Mouse (Mus musculus) neural tube, embryonic 13.5 days (tissue): ENCODE measurements at regions not wholly inside any gene's neighbourhood (a gene's known extent, or its start where the extent isn't known, plus 50 kb on each side); places are given as distances from the start of the nearest gene placed in this dataset.

Experiments
- ATAC-seq: fragments of 200-750 bp; cut with Nextera tagmentation; 2 replicates; pipeline ENCODE4 v1.8.0; 2017; ENCODE audit warnings: low read depth, mild to moderate bottlenecking, moderate TSS enrichment, moderate library complexity
- H3K27ac ChIP-seq: fragments of 300-500 bp; sonication (generic); replicated peaks from 2 replicates; pipeline ENCODE4 v1.5.1; 2015; ENCODE audit warnings: moderate library complexity, mild to moderate bottlenecking, inconsistent platforms
- H3K27me3 ChIP-seq: fragments of 300-500 bp; sonication (generic); 2 replicates; pipeline ENCODE4 v1.6.1; 2015; ENCODE audit warnings: mild to moderate bottlenecking, inconsistent platforms
- H3K36me3 ChIP-seq: fragments of 300-500 bp; sonication (generic); 2 replicates; pipeline ENCODE4 v1.6.1; 2015; ENCODE audit warnings: mild to moderate bottlenecking, inconsistent platforms
- H3K4me1 ChIP-seq: fragments of 300-500 bp; sonication (generic); replicated peaks from 2 replicates; pipeline ENCODE4 v1.6.1; 2015; ENCODE audit warnings: inconsistent platforms
- H3K4me2 ChIP-seq: fragments of 300-500 bp; sonication (generic); 2 replicates; pipeline ENCODE4 v1.6.1; 2015; ENCODE audit warnings: inconsistent platforms, mild to moderate bottlenecking, moderate library complexity
- H3K4me3 ChIP-seq: fragments of 300-500 bp; sonication (generic); 2 replicates; pipeline ENCODE4 v1.5.1; 2015; ENCODE audit warnings: mild to moderate bottlenecking, inconsistent platforms
- H3K9ac ChIP-seq: fragments of 300-500 bp; sonication (generic); 2 replicates; pipeline ENCODE4 v1.6.1; 2015; ENCODE audit warnings: moderate library complexity, mild to moderate bottlenecking, inconsistent platforms
- H3K9me3 ChIP-seq: fragments of 300-500 bp; sonication (generic); 2 replicates; pipeline ENCODE4 v1.6.1; 2016; ENCODE audit warnings: inconsistent platforms
- WGBS: fragments of 180-500 bp; shearing (Covaris S2); methylation state at CpG from one replicate; pipeline ENCODE4 v1.1.7; 2015; 5-methylcytosine and 5-hydroxymethylcytosine counted together

DNA sequence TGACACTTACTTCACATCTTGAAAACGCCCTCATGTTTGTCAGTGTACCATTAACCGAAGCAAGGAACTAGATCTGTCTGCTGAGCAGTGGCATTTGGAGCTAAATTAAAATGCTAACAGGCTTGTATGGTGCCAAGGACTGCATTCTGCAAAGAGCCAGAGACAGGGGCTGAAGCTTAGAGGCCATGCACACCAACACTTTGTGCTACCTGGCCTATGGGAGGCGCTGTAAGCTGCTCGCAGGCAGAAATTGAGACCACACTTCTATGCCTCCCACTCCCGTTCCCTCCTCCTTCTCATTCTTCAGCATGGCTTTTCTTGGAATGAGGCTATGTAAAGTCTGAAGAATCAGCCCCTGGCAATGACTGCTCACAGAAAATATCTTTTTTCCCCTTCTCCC, 476.2 kb downstream of the Tox3 start:
- H3K9me3 ChIP-seq: no peaks in the 10 kb centered on the region
- H3K36me3 ChIP-seq: no peaks in the 10 kb centered on the region
- H3K27ac ChIP-seq: no peak overlapping the region
- H3K4me1 ChIP-seq: peaks cover 7% of the 10 kb centered on the region; the same call in 1 of the 2 replicates
- H3K27me3 ChIP-seq: no peaks in the 10 kb centered on the region
- WGBS: 80% methylated on average over 5 of the region's 5 CpGs
- ATAC-seq: no peak
- H3K4me3 ChIP-seq: no peak overlapping the region
- no peak overlapping the region for H3K9ac ChIP-seq
- H3K4me2 ChIP-seq: no peak overlapping the region

DNA sequence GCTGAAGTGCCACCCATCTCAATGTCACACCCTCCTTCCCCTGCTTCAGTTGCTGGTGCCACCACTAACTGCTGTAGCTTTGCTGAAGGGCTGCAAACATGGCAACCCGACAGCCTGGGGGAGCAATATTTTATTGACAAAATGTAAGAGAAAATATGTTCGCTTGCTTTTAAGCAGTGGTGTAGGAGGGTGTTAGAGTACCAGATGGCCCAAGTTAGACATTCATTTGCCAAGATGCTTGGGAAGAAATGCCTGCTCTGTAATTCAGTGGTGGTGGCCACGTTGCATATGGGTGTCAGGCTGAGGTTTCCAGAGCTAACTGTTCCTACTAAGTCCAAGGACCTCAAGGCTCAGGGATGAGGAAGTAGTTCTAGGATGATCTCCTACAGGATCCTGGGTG, 488.3 kb downstream of the Tox3 start:
- Histone ChIP-seq H3K4me2 (no peak overlapping the region), H3K27ac (no peak overlapping the region)
- ATAC-seq: no peak

GRCm38 (mm10) chr8:89858706-89859385, 489.3 kb downstream of the Tox3 start:
- Histone ChIP-seq H3K27ac (no peak overlapping the region), H3K9ac (no peak overlapping the region), H3K27me3 (no peaks in the 10 kb centered on the region), H3K4me2 (no peak overlapping the region), H3K4me1 (peaks cover 5% of the 10 kb centered on the region; the same call in 1 of the 2 replicates), H3K9me3 (no peaks in the 10 kb centered on the region), H3K4me3 (no peak overlapping the region), H3K36me3 (no peaks in the 10 kb centered on the region)
- ATAC-seq: no peak
- WGBS: 72% methylated on average over 7 of the region's 7 CpGs

More for the DNA sequence above, 488.3 kb downstream of the Tox3 start:
- WGBS: 84% methylated on average over 3 of the region's 3 CpGs
- no peaks in the 10 kb centered on the region for H3K27me3 ChIP-seq
- peaks cover 11% of the 10 kb centered on the region; the same call in 1 of the 2 replicates for H3K4me1 ChIP-seq
- no peak overlapping the region for H3K4me3 ChIP-seq
- no peaks in the 10 kb centered on the region for H3K9me3 ChIP-seq
- no peak overlapping the region for H3K9ac ChIP-seq
- H3K36me3 ChIP-seq: no peaks in the 10 kb centered on the region

DNA sequence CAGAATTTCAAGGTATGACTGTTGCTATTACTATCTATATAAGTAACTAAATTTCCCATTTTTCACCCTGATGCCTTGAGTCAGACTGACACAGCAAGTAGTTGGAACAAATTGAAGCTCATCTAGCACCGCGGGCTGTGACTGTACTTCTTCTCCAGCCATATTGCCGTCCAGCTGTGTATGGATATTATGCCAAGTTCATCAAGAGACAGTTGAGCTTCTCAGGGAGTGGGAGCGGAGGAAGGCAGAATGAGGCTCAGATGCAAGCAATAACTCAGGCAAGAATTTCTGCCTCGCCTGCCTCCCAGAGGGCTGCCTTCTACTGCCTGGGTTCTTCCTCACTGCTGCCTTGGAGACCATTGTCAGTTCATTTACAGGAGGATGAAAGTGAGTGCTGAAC, 492.6 kb downstream of the Tox3 start:
- no peaks in the 10 kb centered on the region for H3K36me3 ChIP-seq
- ATAC-seq: no peak
- H3K4me1 ChIP-seq: peaks cover 5% of the 10 kb centered on the region; the same call in 1 of the 2 replicates
- no peak overlapping the region for H3K4me3 ChIP-seq
- H3K9me3 ChIP-seq: no peaks in the 10 kb centered on the region
- WGBS: 62% methylated on average over 5 of the region's 5 CpGs
- no peak overlapping the region for H3K27ac ChIP-seq
- H3K27me3 ChIP-seq: no peaks in the 10 kb centered on the region
- H3K4me2 ChIP-seq: no peak overlapping the region
- no peak overlapping the region for H3K9ac ChIP-seq

- Histone ChIP-seq H3K36me3 (no peaks in the 10 kb centered on the region), H3K27me3 (no peaks in the 10 kb centered on the region), H3K9ac (peak overlapping the region; percentile 45; the same call in 1 of the 2 replicates), H3K9me3 (no peaks in the 10 kb centered on the region), H3K4me2 (no peak overlapping the region), H3K27ac (peak overlapping the region; percentile 81), H3K4me1 (peaks cover 9% of the 10 kb centered on the region), H3K4me3 (no peak overlapping the region)
- peak; percentile 96 for ATAC-seq
- WGBS: 33% methylated on average over 3 of the region's 3 CpGs
Measured at GRCm38 (mm10) chr8:89850209-89850796, 497.8 kb downstream of the Tox3 start.

GRCm38 (mm10) chr8:89849416-89850208, 498.5 kb downstream of the Tox3 start:
- Histone ChIP-seq H3K27ac (peak overlapping the region; percentile 81), H3K9me3 (no peaks in the 10 kb centered on the region), H3K9ac (no peak overlapping the region; the same call in 1 of the 2 replicates), H3K27me3 (no peaks in the 10 kb centered on the region), H3K4me3 (no peak overlapping the region), H3K4me2 (no peak overlapping the region), H3K36me3 (no peaks in the 10 kb centered on the region), H3K4me1 (peaks cover 9% of the 10 kb centered on the region)
- ATAC-seq: peak; percentile 89
- WGBS: 58% methylated on average over 7 of the region's 7 CpGs

GRCm38 (mm10) chr8:89838494-89838893, 509.6 kb downstream of the Tox3 start:
- Histone ChIP-seq H3K27ac (no peak overlapping the region), H3K4me3 (no peak overlapping the region), H3K4me1 (no peaks in the 10 kb centered on the region), H3K4me2 (no peak overlapping the region), H3K27me3 (no peaks in the 10 kb centered on the region), H3K36me3 (no peaks in the 10 kb centered on the region), H3K9ac (no peak overlapping the region), H3K9me3 (no peaks in the 10 kb centered on the region)
- no peak for ATAC-seq
- WGBS: 77% methylated on average over 5 of the region's 5 CpGs

GRCm38 (mm10) chr8:89833715-89834114, 514.4 kb downstream of the Tox3 start:
- no peaks in the 10 kb centered on the region for H3K36me3 ChIP-seq
- no peaks in the 10 kb centered on the region for H3K27me3 ChIP-seq
- ATAC-seq: no peak
- H3K4me1 ChIP-seq: no peaks in the 10 kb centered on the region
- H3K27ac ChIP-seq: no peak overlapping the region
- H3K4me3 ChIP-seq: no peak overlapping the region
- WGBS: 74% methylated on average over 4 of the region's 4 CpGs
- no peaks in the 10 kb centered on the region for H3K9me3 ChIP-seq
- H3K9ac ChIP-seq: no peak overlapping the region
- H3K4me2 ChIP-seq: no peak overlapping the region

DNA sequence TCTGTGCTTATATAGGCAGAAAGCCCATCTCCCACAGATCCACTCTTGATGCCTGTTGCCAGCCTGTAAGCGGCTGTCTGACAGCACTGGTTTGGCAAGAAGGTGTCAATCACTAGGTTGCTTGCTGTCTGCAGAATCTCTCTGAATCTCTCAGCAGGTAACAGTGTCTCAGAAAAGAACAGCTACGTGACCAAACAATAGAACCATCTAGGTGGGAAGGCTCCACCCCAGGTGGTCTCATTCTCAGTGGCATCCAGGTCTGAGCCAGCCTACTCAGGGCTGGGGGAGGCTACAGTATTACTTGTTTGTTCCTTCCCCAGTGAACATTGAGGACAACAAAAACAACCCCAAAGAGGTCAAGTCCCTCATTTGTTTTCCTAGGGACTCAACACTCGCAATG, 523.6 kb downstream of the Tox3 start:
- H3K27me3 ChIP-seq: no peaks in the 10 kb centered on the region
- H3K4me3 ChIP-seq: no peak overlapping the region

DNA sequence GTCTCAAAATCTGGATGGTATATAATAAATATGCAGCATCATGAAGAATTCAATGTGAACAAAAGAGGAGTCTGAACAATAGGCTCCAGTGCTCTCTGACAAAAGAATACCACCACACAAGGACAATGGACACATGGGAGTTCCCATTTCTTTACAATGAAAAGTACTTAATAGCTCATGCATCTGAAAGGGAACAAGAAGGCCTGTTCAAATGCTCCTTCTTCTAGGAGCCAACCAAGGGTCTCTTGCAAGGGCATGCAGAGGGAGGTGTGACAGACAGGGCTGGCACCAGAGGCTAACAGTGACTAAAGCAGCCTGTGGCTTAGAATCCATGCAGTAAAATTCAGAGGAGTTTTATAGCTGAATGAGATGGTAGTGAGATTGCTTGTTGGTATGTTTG, 524.5 kb downstream of the Tox3 start:
- no peak overlapping the region for H3K9ac ChIP-seq
- H3K27me3 ChIP-seq: no peaks in the 10 kb centered on the region
- peaks cover 5% of the 10 kb centered on the region; the same call in 1 of the 2 replicates for H3K4me1 ChIP-seq
- no peak overlapping the region for H3K4me2 ChIP-seq
- no peak overlapping the region for H3K4me3 ChIP-seq
- 0 out of 2 replicates have a peak, but pooled peaks cover 3% of the 10 kb centered on the region for H3K9me3 ChIP-seq
- ATAC-seq: no peak
- H3K36me3 ChIP-seq: no peaks in the 10 kb centered on the region
- H3K27ac ChIP-seq: no peak overlapping the region

More for the DNA sequence above, 523.6 kb downstream of the Tox3 start:
- peaks cover 5% of the 10 kb centered on the region; the same call in 1 of the 2 replicates for H3K4me1 ChIP-seq
- no peak overlapping the region for H3K4me2 ChIP-seq
- H3K9me3 ChIP-seq: 0 out of 2 replicates have a peak, but pooled peaks cover 3% of the 10 kb centered on the region
- no peak overlapping the region for H3K27ac ChIP-seq
- H3K36me3 ChIP-seq: no peaks in the 10 kb centered on the region
- ATAC-seq: no peak
- 27% methylated on average over 3 of the region's 3 CpGs for WGBS
- H3K9ac ChIP-seq: no peak overlapping the region

- Histone ChIP-seq H3K27me3 (no peaks in the 10 kb centered on the region), H3K9ac (no peak overlapping the region), H3K4me1 (no peaks in the 10 kb centered on the region), H3K27ac (no peak overlapping the region), H3K36me3 (no peaks in the 10 kb centered on the region), H3K4me3 (no peak overlapping the region), H3K9me3 (no peaks in the 10 kb centered on the region), H3K4me2 (no peak overlapping the region)
- ATAC-seq: no peak
- WGBS: 84% methylated on average over 4 of the region's 4 CpGs
Measured at GRCm38 (mm10) chr8:89812036-89812711, 536.0 kb downstream of the Tox3 start.

- Histone ChIP-seq H3K36me3 (no peaks in the 10 kb centered on the region), H3K27me3 (peaks cover 21% of the 10 kb centered on the region), H3K4me3 (no peak overlapping the region), H3K9ac (no peak overlapping the region), H3K4me1 (peaks cover 17% of the 10 kb centered on the region), H3K27ac (no peak overlapping the region), H3K4me2 (no peak overlapping the region), H3K9me3 (no peaks in the 10 kb centered on the region)
- WGBS: 80% methylated on average over 10 of the region's 10 CpGs
- no peak for ATAC-seq
Measured at GRCm38 (mm10) chr8:89788296-89788695, 559.8 kb downstream of the Tox3 start.
